Comparison of ENCODE assay signal across 22 mouse cellular contexts in genomic region chr2:28576815-28577214, GRCm38 (mm10). TPM values are rescaled to one million over a fixed set of nuclear protein-coding genes. Genes with fewer than 3 reads are reported as not detected.
DNase-seq lines count a peak whose midpoint lies in the region; ATAC-seq and TF ChIP-seq lines count a peak whose summit lies in the region.
"Had no signal": no experiment of that assay in that cellular context is flagged by ENCODE, and none has a peak within 500 bp of the region (broad histone marks: within the 10 kb centered on the region; RNA-seq: fewer than 3 reads in every experiment).

No protein-coding gene starts in this region.

- H3K36me3 ChIP-seq in lung, embryonic 16.5 days (ENCODE audit: control insufficient read depth, insufficient read depth, low read length): peaks cover 33% of the 10 kb centered on the region
- no peaks in the 10 kb centered on the region; the same call in 1 of the 2 replicates for H3K36me3 ChIP-seq in kidney, adult 2 months (ENCODE audit: control insufficient read depth, insufficient read depth, low read length)

- no peaks in the 10 kb centered on the region for H3K9me3 ChIP-seq in lung, embryonic 16.5 days (ENCODE audit: control insufficient read depth, low read length)
- H3K9me3 ChIP-seq: heart, embryonic 12.5 days; hindbrain, embryonic 12.5 days; kidney, embryonic 15.5 days; liver, embryonic 13.5 days; midbrain, embryonic 12.5 days; neural tube, embryonic 15.5 days had no signal

- TF ChIP-seq CTCF in lung, adult 2 months (IDR thresholded peaks at IDR 0.05; ENCODE audit: insufficient read depth, low read length): no peak
- TF ChIP-seq CTCF in kidney, adult 2 months (conservative IDR thresholded peaks at IDR 0.05; ENCODE audit: insufficient read depth, insufficient read length, low read depth, low read length): no peak

- H3K4me3 ChIP-seq in lung, embryonic 16.5 days (ENCODE audit: low read length): no peak overlapping the region
- no peak overlapping the region for H3K4me3 ChIP-seq in lung, adult 2 months (replicated peaks; ENCODE audit: extremely low read depth, low read depth, low read length)
- no peak overlapping the region for H3K4me3 ChIP-seq in kidney, adult 2 months (ENCODE audit: insufficient read depth, low read depth, low read length)
- H3K4me3 ChIP-seq: heart, embryonic 12.5 days; hindbrain, embryonic 12.5 days; kidney, embryonic 15.5 days; liver, embryonic 13.5 days; midbrain, embryonic 12.5 days; myocyte; neural tube, embryonic 15.5 days had no signal

- peak; percentile 38 to 55 for DNase-seq in heart, postnatal 14 days
- no peak for DNase-seq in heart, postnatal 25 days (ENCODE audit: low spot score)
- DNase-seq in lung, adult 2 months: no peak
- peak; percentile 52 for DNase-seq in layer of hippocampus, adult 9-11 months
- DNase-seq in lung, postnatal 4 days: peak; percentile 41 to 73
- no peak for DNase-seq in kidney, adult 2 months
- no peak for DNase-seq in embryo, embryonic 10 days (ENCODE audit: low spot score)
- DNase-seq: cerebellum, adult 11-12 months; gastrocnemius, postnatal 25 days; liver, embryonic 13.5 days; thymus, postnatal 25 days had no signal

- ATAC-seq in lung, embryonic 16.5 days (ENCODE audit: low read depth): peak; percentile 64
- ATAC-seq: forebrain, embryonic 14.5 days had no signal

- TF ChIP-seq POLR2A in lung, adult 2 months (IDR thresholded peaks at IDR 0.05; ENCODE audit: borderline replicate concordance, extremely low read depth, low read depth, low read length): no peak
- no peak for TF ChIP-seq POLR2A in kidney, adult 2 months (IDR thresholded peaks at IDR 0.05; ENCODE audit: low read depth, low read length)

- 70% methylated on average over 3 of the region's 3 CpGs for WGBS in lung, embryonic 16.5 days
- 80% methylated on average over 3 of the region's 3 CpGs for WGBS in lung, adult 2 months
- WGBS in kidney, adult 2 months: 88% methylated on average over 3 of the region's 3 CpGs

- no peak overlapping the region for H3K4me2 ChIP-seq in lung, embryonic 16.5 days (ENCODE audit: low read depth, low read length)
- H3K4me2 ChIP-seq: heart, embryonic 12.5 days; hindbrain, embryonic 12.5 days; kidney, embryonic 15.5 days; liver, embryonic 13.5 days; midbrain, embryonic 12.5 days; neural tube, embryonic 15.5 days had no signal

- no peak overlapping the region for H3K9ac ChIP-seq in lung, embryonic 16.5 days (ENCODE audit: low read length)
- H3K9ac ChIP-seq: heart, embryonic 12.5 days; hindbrain, embryonic 12.5 days; kidney, embryonic 15.5 days; liver, embryonic 13.5 days; midbrain, embryonic 12.5 days; neural tube, embryonic 15.5 days had no signal

- peaks cover 4% of the 10 kb centered on the region; the same call in 1 of the 2 replicates for H3K4me1 ChIP-seq in lung, embryonic 16.5 days (replicated peaks; ENCODE audit: control insufficient read depth, insufficient read depth, low read length)
- no peaks in the 10 kb centered on the region for H3K4me1 ChIP-seq in lung, adult 2 months (ENCODE audit: control insufficient read depth, insufficient read depth, low read length)
- no peaks in the 10 kb centered on the region for H3K4me1 ChIP-seq in kidney, adult 2 months (ENCODE audit: control insufficient read depth, insufficient read depth, low read length)

- no peaks in the 10 kb centered on the region for H3K27me3 ChIP-seq in lung, embryonic 16.5 days (ENCODE audit: control insufficient read depth, insufficient read depth, low read depth, low read length)
- H3K27me3 ChIP-seq in kidney, adult 2 months (replicated peaks; ENCODE audit: control insufficient read depth, insufficient read depth, low read length): no peaks in the 10 kb centered on the region
- H3K27me3 ChIP-seq: heart, embryonic 12.5 days; hindbrain, embryonic 12.5 days; kidney, embryonic 15.5 days; liver, embryonic 13.5 days; midbrain, embryonic 12.5 days; neural tube, embryonic 15.5 days had no signal

- no peak overlapping the region for H3K27ac ChIP-seq in lung, embryonic 16.5 days (ENCODE audit: low read length)
- H3K27ac ChIP-seq in kidney, adult 2 months (ENCODE audit: insufficient read depth, low read depth, low read length): no peak overlapping the region
- H3K27ac ChIP-seq: hindbrain, embryonic 12.5 days; kidney, embryonic 15.5 days; liver, embryonic 13.5 days; midbrain, embryonic 12.5 days; neural tube, embryonic 15.5 days had no signal

- intact Hi-C loops in heart, postnatal 14 days (cut with DNase I): no loop called here
- intact Hi-C loops in heart, postnatal 25 days (cut with DNase I): no loop called here

RNA-seq across cellular contexts. Expression of gene Gtf3c5, which starts 6.7 kb away (rescaled TPM):
- 10 to 100 TPM in 1 of 2 experiments, 1 to 10 TPM in 1; 9.8 to 10.9 TPM for total RNA-seq in heart, postnatal 14 days (2021)
- 10 to 100 TPM; 11.5 to 11.6 TPM for total RNA-seq in heart, postnatal 25 days (2021)
- polyA plus RNA-seq in lung, embryonic 16.5 days (2015; fragmentation: Nextera tagmentation; extraction: Ambion mirVana): 45.0 and 45.7 TPM in 2 replicates
- 21.6 and 27.3 TPM in 2 replicates for polyA plus RNA-seq in lung, adult 2 months (2012; rRNA removed)
- polyA plus RNA-seq in kidney, adult 2 months (2012; rRNA removed): 20.4 and 20.8 TPM in 2 replicates

RNA-seq across cellular contexts. Expression of gene Cel, which starts 13.6 kb away (rescaled TPM):
- total RNA-seq in heart, postnatal 14 days (2021): not detected
- total RNA-seq in heart, postnatal 25 days (2021): not detected
- 0.10 and 0.23 TPM in 2 replicates for polyA plus RNA-seq in lung, embryonic 16.5 days (2015; fragmentation: Nextera tagmentation; extraction: Ambion mirVana)
- polyA plus RNA-seq in lung, adult 2 months (2012; rRNA removed): 0.12 and 3.3 TPM in 2 replicates
- polyA plus RNA-seq in kidney, adult 2 months (2012; rRNA removed): 0.15 TPM in 1 of 2 replicates, not detected in the other
- total RNA-seq: gastrocnemius, postnatal 25 days; left cerebral cortex, postnatal 36 days had no signal
- polyA plus RNA-seq: forebrain, embryonic 14.5 days; heart, embryonic 12.5 days; hindbrain, embryonic 12.5 days; midbrain, embryonic 12.5 days; myocyte had no signal

RNA-seq across cellular contexts. Expression of gene Gfi1b, which starts 45.0 kb away (rescaled TPM):
- total RNA-seq in heart, postnatal 14 days (2021): not detected
- total RNA-seq in heart, postnatal 25 days (2021): not detected
- 0.80 and 1.4 TPM in 2 replicates for polyA plus RNA-seq in lung, embryonic 16.5 days (2015; fragmentation: Nextera tagmentation; extraction: Ambion mirVana)
- 0.66 and 0.79 TPM in 2 replicates for polyA plus RNA-seq in lung, adult 2 months (2012; rRNA removed)
- 0.06 and 0.30 TPM in 2 replicates for polyA plus RNA-seq in kidney, adult 2 months (2012; rRNA removed)
- total RNA-seq: gastrocnemius, postnatal 25 days; left cerebral cortex, postnatal 36 days had no signal
- polyA plus RNA-seq: cortical plate, adult 2 months; forebrain, embryonic 14.5 days; intestine, embryonic 14.5 days; myocyte; neural tube, embryonic 15.5 days had no signal

Comparison
In these comparisons a context has a peak if more than half of its experiments do, and no peak if none do; other contexts are left out.
1. DNase-seq: peak in heart, postnatal 14 days (2 of 2), layer of hippocampus, adult 9-11 months (single experiment) and lung, postnatal 4 days (2 of 2); none in heart, postnatal 25 days (single experiment), lung, adult 2 months (single experiment), kidney, adult 2 months (single experiment) and embryo, embryonic 10 days (single experiment).